Mouse (Mus musculus) hindbrain, postnatal 0 days (tissue): ENCODE measurements around the gene Sfswap. TPM values are rescaled to one million over a fixed set of nuclear protein-coding genes. Genes with fewer than 3 reads are reported as not detected.
A peak's percentile ranks its signal among the peaks of the same experiment; 100 is the strongest.

Experiments used
- ATAC-seq: fragments of 200-750 bp; cut with Nextera tagmentation; 2 replicates; pipeline ENCODE4 v1.8.0; 2017; ENCODE audit warnings: mild to moderate bottlenecking, moderate TSS enrichment, moderate library complexity
- DNase-seq: peaks from one replicate; pipeline ENCODE4 v3.0.0-alpha.2; 2015; ENCODE audit warnings: low spot score
- H3K27ac ChIP-seq: fragments of 300-500 bp; sonication (generic); 2 replicates; pipeline ENCODE4 v1.5.1; 2014; ENCODE audit warnings: mild to moderate bottlenecking
- H3K27me3 ChIP-seq: fragments of 300-500 bp; sonication (generic); 2 replicates; pipeline ENCODE4 v1.6.1; 2014; ENCODE audit warnings: low read length, mixed read lengths; ENCODE audit not compliant: insufficient read depth
- H3K36me3 ChIP-seq: fragments of 300-500 bp; sonication (generic); 2 replicates; pipeline ENCODE4 v1.6.1; 2014; ENCODE audit warnings: low read length, mixed read lengths; ENCODE audit not compliant: insufficient read depth
- H3K4me1 ChIP-seq: fragments of 300-500 bp; sonication (generic); 2 replicates; pipeline ENCODE4 v1.6.1; 2014; ENCODE audit warnings: antibody characterized with exemption, low read length, mixed read lengths; ENCODE audit not compliant: insufficient read depth
- H3K4me2 ChIP-seq: fragments of 300-500 bp; sonication (generic); 2 replicates; pipeline ENCODE4 v1.6.1; 2014; ENCODE audit warnings: low read depth, mild to moderate bottlenecking, low read length, moderate library complexity, mixed read lengths
- H3K4me3 ChIP-seq: fragments of 300-500 bp; sonication (generic); 2 replicates; pipeline ENCODE4 v1.5.1; 2014; ENCODE audit warnings: low read length
- H3K9ac ChIP-seq: fragments of 300-500 bp; sonication (generic); replicated peaks from 2 replicates; pipeline ENCODE4 v1.6.1; 2014; ENCODE audit warnings: mild to moderate bottlenecking, low read length, moderate library complexity, mixed read lengths
- H3K9me3 ChIP-seq: fragments of 300-500 bp; sonication (generic); 2 replicates; pipeline ENCODE4 v1.6.1; 2016; ENCODE audit warnings: low read length, mixed read lengths
- CTCF ChIP-seq: IDR thresholded peaks from 2 replicates; pipeline ENCODE4 v1.5.1; 2016; ENCODE audit warnings: antibody characterized with exemption, control low read depth, low read depth
- WGBS: fragments of 180-500 bp; shearing (Covaris S2); extraction: QIAGEN DNeasy Blood & Tissue Kit; methylation state at CpG from one replicate; pipeline ENCODE4 v1.1.7; 2014; 5-methylcytosine and 5-hydroxymethylcytosine counted together
- polyA plus RNA-seq: library from polyadenylated mRNA; unstranded; fragments of >200 nt; fragmentation: Nextera tagmentation; extraction: Ambion mirVana; gene quantifications from 2 replicates; pipeline ENCODE4 v1.2.1, GENCODE M21; 2015
- total RNA-seq: library from RNA; depleted of rRNA; stranded (reverse); fragments of >200 nt; gene quantifications from 2 replicates; pipeline ENCODE4 v1.2.3, GENCODE M21; 2014

Sfswap gene
- total and polyA plus RNA-seq, 2 experiments from 2014 or later: 44.3 to 90.7 TPM

DNA sequence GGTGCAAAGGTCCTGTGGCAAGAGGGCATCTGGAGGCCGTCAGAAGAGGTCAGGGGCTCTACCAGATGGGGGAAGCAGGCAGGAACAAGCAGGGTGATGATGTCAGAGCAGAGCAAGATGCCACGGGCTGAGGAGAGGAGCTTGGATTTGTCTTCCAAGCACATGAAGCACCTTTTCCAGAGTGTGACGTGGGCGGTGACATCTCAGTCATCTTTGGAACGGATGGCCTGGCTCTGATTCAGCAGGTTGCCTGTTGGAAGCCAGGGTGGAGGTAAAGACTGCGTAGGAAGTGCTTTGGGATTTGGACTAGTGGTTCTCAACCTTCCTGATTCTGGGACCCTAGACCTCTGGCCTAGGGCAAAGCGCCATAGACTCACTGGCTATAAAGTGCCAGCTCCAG is 80.0 kb downstream of the Sfswap start:
- H3K9me3 ChIP-seq: no peaks in the 10 kb centered on the region
- 0 out of 2 replicates have a peak, but pooled peaks cover 2% of the 10 kb centered on the region for H3K4me1 ChIP-seq
- no peak overlapping the region for H3K27ac ChIP-seq
- H3K4me3 ChIP-seq: no peak overlapping the region
- H3K9ac ChIP-seq: no peak overlapping the region
- no peak for TF ChIP-seq CTCF
- no peaks in the 10 kb centered on the region for H3K27me3 ChIP-seq
- H3K36me3 ChIP-seq: no peaks in the 10 kb centered on the region
- DNase-seq (no peak), ATAC-seq (no peak)
- WGBS: 77% methylated on average over 7 of the region's 7 CpGs
- H3K4me2 ChIP-seq: no peak overlapping the region

DNA sequence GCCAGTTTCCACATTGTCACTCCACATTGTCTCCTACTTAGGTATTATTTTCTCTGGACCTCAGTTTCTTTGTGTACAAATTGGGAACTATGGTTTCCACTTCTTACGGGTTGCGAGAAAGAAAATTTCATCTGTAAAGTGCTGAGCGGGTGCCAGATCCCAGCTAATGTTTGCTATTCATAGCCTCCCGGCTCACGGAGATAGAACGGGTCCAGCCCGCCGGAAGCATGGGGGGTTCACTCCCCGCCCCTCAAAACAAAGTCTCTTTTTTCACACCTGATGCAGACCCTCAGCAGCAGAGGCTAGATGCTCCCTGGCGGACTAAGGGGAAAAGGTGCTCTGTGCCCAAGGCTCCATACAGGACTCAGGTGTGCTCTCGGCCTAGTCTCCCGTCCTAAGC is 82.3 kb downstream of the Sfswap start:
- no peak for ATAC-seq
- no peak for DNase-seq
- H3K4me1 ChIP-seq: peaks cover 10% of the 10 kb centered on the region; the same call in 1 of the 2 replicates

DNA sequence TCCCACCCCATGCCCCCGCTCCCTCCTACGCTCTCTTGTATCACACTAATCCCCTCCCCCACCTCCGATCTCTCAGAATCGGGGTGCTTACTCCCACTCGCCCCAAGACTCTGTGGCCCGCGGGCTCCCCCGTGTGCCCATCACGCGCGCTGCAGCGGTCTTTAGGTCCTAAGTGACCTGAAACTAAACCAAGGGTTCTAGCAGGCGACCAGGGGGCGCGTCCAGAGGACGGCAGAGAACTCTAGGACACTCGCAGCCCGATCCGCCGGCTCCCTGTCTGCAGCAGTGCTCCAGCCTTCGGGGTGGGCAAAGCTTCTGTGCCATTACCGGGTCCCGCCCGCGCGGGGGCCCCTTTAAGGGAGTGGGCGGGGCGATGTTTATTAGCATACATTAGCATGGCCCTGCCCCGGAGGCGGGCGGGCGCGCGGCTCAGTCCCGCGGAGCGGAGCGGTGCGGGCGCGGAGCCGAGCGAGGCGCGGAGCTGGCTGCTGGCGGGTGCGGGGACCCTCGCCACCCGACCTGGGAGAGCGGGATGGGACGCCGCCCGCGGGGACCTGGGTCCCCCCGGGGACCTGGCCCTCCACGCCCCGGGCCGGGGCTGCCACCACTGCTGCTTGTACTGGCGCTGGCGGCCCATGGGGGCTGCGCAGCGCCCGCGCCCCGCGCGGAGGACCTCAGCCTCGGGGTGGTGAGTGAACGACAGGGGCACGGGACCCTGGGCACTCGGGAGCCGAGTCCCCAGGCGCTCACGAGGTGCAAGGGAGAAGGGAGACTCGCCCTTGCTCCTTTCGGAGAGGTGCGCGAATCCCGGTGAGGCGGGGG is 83.0 kb downstream of the Sfswap start, which contains the start of gene Mmp17:
TSS of gene Mmp17 (plus strand) at position 409 of the 822 bp plus-strand sequence.
- Histone ChIP-seq H3K36me3 (no peaks in the 10 kb centered on the region), H3K27ac (peak within 1 kb of the TSS; percentile 54; the same call in 1 of the 2 replicates), H3K9ac (peak within 1 kb of the TSS; percentile 78), H3K4me1 (peaks cover 10% of the 10 kb centered on the region; the same call in 1 of the 2 replicates), H3K4me2 (peak within 1 kb of the TSS; percentile 99), H3K9me3 (no peaks in the 10 kb centered on the region), H3K27me3 (no peaks in the 10 kb centered on the region), H3K4me3 (peak within 1 kb of the TSS; percentile 82)
- under 1% methylated on average over 80 of the region's 80 CpGs for WGBS
- peak; percentile 91 for ATAC-seq
- TF ChIP-seq CTCF: peak; percentile 82
- DNase-seq: peak; percentile 93

More for the DNA sequence above, 82.3 kb downstream of the Sfswap start:
- peak overlapping the region; percentile 78; the same call in 1 of the 2 replicates for H3K9ac ChIP-seq
- H3K27ac ChIP-seq: no peak overlapping the region
- H3K4me3 ChIP-seq: peak overlapping the region; percentile 82
- no peaks in the 10 kb centered on the region for H3K36me3 ChIP-seq
- peak overlapping the region; percentile 99 for H3K4me2 ChIP-seq
- 3% methylated on average over 12 of the region's 12 CpGs for WGBS
- H3K9me3 ChIP-seq: no peaks in the 10 kb centered on the region
- TF ChIP-seq CTCF: no peak
- no peaks in the 10 kb centered on the region for H3K27me3 ChIP-seq

GRCm38 (mm10) chr5:129584583-129585541 is 83.8 kb downstream of the Sfswap start:
- peak; percentile 63 for DNase-seq
- ATAC-seq: no peak
- H3K4me3 ChIP-seq: peak overlapping the region; percentile 82
- H3K9ac ChIP-seq: peak overlapping the region; percentile 78
- H3K4me1 ChIP-seq: peaks cover 10% of the 10 kb centered on the region; the same call in 1 of the 2 replicates
- no peaks in the 10 kb centered on the region for H3K36me3 ChIP-seq
- H3K27ac ChIP-seq: peak overlapping the region; percentile 54; the same call in 1 of the 2 replicates
- H3K4me2 ChIP-seq: peak overlapping the region; percentile 99
- H3K9me3 ChIP-seq: no peaks in the 10 kb centered on the region
- TF ChIP-seq CTCF: no peak
- no peaks in the 10 kb centered on the region for H3K27me3 ChIP-seq
- under 1% methylated on average over 76 of the region's 76 CpGs for WGBS

DNA sequence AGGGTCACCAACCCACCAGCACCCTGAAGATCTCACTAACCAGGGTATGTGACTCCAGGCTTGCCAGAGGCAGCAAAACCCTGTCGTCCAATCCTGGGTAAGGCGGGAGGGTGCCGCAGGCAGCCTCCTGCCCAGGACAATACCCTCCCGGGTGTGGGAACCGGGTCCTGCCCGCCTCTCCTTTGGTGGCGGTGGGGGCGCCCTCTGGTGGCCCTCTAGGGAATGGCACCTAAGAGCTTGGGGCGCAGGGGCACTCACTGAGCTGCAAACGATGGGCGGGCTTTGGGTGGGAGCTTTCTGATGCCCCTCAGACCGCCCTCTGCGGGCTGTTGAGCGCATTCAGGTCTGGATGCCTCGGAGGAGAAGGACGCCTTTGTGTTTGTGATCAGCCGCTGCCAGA is 85.0 kb downstream of the Sfswap start:
- WGBS: 0% methylated on average over 15 of the region's 17 CpGs
- peak overlapping the region; percentile 82 for H3K4me3 ChIP-seq
- peak; percentile 74 for ATAC-seq
- H3K9me3 ChIP-seq: no peaks in the 10 kb centered on the region
- H3K27me3 ChIP-seq: no peaks in the 10 kb centered on the region
- peaks cover 13% of the 10 kb centered on the region for H3K4me1 ChIP-seq
- peak; percentile 92 for DNase-seq
- no peaks in the 10 kb centered on the region for H3K36me3 ChIP-seq
- H3K9ac ChIP-seq: peak overlapping the region; percentile 40; the same call in 1 of the 2 replicates
- peak overlapping the region; percentile 99 for H3K4me2 ChIP-seq
- H3K27ac ChIP-seq: peak overlapping the region; percentile 59
- peak; percentile 94 for TF ChIP-seq CTCF

DNA sequence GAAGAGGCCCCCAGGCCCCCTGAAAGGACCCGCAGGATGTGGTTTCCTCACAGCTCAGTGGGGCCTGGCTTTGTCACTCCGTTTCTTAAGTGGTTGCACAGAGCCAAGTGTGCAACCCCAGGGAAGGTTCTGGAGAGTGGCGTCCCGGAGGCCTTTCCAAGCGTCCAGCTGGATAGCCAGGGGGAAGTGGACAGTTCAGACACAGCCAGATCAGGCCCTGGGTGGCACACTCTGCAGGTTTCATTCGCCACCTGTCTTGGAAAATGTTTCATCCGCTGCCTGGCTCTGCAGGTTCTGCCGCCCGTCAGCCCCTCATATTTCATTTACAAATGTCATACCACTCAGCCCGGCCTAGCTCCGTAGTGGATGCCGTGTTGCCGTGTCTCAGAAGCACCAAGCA is 85.5 kb downstream of the Sfswap start:
- Histone ChIP-seq H3K27me3 (no peaks in the 10 kb centered on the region), H3K4me3 (peak overlapping the region; percentile 82), H3K4me2 (peak overlapping the region; percentile 99), H3K9ac (peak overlapping the region; percentile 40; the same call in 1 of the 2 replicates), H3K27ac (peak overlapping the region; percentile 59), H3K4me1 (peaks cover 13% of the 10 kb centered on the region), H3K9me3 (no peaks in the 10 kb centered on the region), H3K36me3 (no peaks in the 10 kb centered on the region)
- TF ChIP-seq CTCF: no peak
- DNase-seq (no peak), ATAC-seq (no peak)
- 31% methylated on average over 13 of the region's 13 CpGs for WGBS
